Mouse (Mus musculus) layer of hippocampus, adult 2 months (tissue): ENCODE data around the gene Ptpn9. TPM values are rescaled to one million over a fixed set of nuclear protein-coding genes. Genes with fewer than 3 reads are reported as not detected.

ENCODE experiments used
- DNase-seq, 2 experiments: peaks; one replicate each; pipeline ENCODE4 v3.0.0; 2022; ENCODE audit warnings: low spot score in 2 of 2
- H3K27ac ChIP-seq: fragments of 200-600 bp; 2 replicates; pipeline ENCODE4 v1.8.1; 2022
- H3K4me3 ChIP-seq: fragments of 200-600 bp; 2 replicates; pipeline ENCODE4 v1.8.1; 2022; ENCODE audit warnings: mild to moderate bottlenecking
- CTCF ChIP-seq: fragments of 200-600 bp; conservative IDR thresholded peaks from 2 replicates; pipeline ENCODE4 v1.8.1; 2022; ENCODE audit warnings: antibody characterized with exemption, mild to moderate bottlenecking, moderate library complexity
- total RNA-seq, 2 experiments: library from RNA; stranded (reverse); gene quantifications; 2 replicates each; pipeline ENCODE4 v1.2.3; 2021

Gene Ptpn9
- total RNA-seq, 2 experiments from 2014 or later: 27.4 to 30.6 TPM

DNA sequence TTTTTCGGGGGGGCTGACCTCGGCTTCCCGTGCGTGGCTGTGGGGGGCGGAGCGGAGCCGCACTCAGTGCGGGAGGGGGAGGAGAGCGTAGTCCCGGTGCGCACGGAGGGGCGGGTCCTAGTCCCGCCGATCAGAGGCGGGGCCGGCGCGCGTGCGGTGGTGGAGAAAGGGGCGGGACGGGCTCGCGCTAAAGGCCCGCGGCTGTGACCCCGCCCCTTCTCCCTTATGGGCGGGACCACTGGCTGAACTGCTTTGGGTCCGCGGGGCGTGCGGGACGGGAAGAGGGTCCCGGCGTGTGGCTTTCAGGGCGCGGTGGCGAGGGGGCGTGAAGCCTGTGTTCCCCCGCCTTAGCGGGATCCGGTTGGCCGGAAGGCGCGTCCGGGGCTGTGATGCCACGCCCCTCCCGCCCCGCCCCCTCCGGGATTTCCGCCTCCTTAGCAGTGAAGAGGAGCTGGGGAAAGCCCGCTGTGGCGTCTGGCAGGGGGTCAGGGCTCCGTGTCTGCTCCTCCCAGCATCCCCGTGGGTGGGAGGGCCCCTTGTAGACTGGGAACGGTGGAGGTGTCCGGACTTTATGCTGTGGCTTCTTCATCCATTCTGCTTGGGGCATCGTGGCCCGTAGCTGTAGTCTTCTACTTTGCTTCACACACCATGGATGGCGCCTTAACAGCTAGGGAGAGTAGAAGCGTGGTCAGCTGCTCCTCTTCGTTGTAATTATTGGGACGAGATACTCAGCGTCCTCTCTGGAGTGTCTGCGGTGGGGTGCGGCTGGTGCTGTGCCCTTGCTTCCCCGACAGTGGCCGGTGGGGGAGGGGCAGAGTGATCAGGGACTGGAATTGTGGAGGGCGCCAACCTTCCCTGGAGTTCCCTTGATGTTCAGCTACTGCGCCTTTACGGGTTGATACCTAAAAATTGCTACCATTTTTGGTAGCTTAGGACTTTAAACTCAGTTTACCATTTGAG lies 82.3 kb downstream of the Ptpn9 start:
- Histone ChIP-seq H3K27ac (peak overlapping the region; percentile 95), H3K4me3 (peak overlapping the region; percentile 74)
- TF ChIP-seq CTCF: no peak
- DNase-seq: peak; percentile 79 to 89

DNA sequence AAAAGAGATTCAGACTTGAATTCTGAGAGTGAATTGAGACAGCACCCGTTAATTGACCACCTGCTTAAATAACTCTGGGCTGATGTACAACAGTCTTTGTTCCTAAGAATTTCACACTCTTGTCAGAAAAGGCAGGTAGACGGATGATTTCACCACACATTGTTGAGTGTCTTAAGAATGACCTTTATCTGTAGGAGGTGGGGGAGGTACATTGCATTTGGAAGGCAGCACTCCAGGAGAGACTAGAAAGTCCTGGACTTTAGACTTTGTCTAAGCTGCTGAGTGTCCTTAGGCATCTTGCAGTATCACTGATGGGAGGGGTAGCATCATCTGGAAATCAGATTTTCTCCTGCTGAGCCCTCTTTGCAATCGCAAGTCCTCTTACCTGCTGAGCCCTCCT lies 87.5 kb downstream of the Ptpn9 start:
- no peak overlapping the region for H3K27ac ChIP-seq
- no peak for TF ChIP-seq CTCF
- no peak for DNase-seq
- H3K4me3 ChIP-seq: no peak overlapping the region

Other genes with a start within 250 kb of the Ptpn9 start
- gene Lingo1, start 198.5 kb upstream of the Ptpn9 start, total RNA-seq: 100 to 1,000 TPM; 249 to 268 TPM
- gene Odf3l1, start 130.2 kb upstream of the Ptpn9 start, total RNA-seq: not detected
- 10 to 100 TPM; 17.4 to 18.4 TPM for gene Cspg4, start 129.9 kb upstream of the Ptpn9 start, total RNA-seq
- gene Snx33, start 66.6 kb upstream of the Ptpn9 start, total RNA-seq: 1 to 10 TPM; 7.2 to 8.9 TPM
- gene Imp3, start 57.4 kb upstream of the Ptpn9 start, total RNA-seq: 10 to 100 TPM; 54.9 to 56.8 TPM
- gene Snupn, start 44.0 kb upstream of the Ptpn9 start, total RNA-seq: 10 to 100 TPM; 15.2 to 19.1 TPM
- 10 to 100 TPM; 32.2 to 33.1 TPM for gene Sin3a, start 77.1 kb downstream of the Ptpn9 start, total RNA-seq
- gene Man2c1, start 135.8 kb downstream of the Ptpn9 start, total RNA-seq: 100 to 1,000 TPM; 162 to 175 TPM
- 10 to 100 TPM in 1 of 2 experiments, 1 to 10 TPM in 1; 8.9 to 10.2 TPM for gene Neil1, start 153.4 kb downstream of the Ptpn9 start, total RNA-seq
- 10 to 100 TPM; 94.5 to 94.7 TPM for gene Commd4, start 163.4 kb downstream of the Ptpn9 start, total RNA-seq
- not detected for gene Trcg1, start 241.6 kb downstream of the Ptpn9 start, total RNA-seq